Mouse (Mus musculus): ENCODE data around the gene B3gnt4. TPM values are rescaled to one million over a fixed set of nuclear protein-coding genes. Genes with fewer than 3 reads are reported as not detected.
A peak's percentile ranks its signal among the peaks of the same experiment; 100 is the strongest.
"Not testable (repeated sequence)": the region's sequence is repeated elsewhere in the genome, so short reads cannot be mapped to it uniquely, and the experiment has no call there.

B3gnt4 gene
- total RNA-seq (2021) = 0.30 TPM in 1 of 2 replicates, not detected in the other
- long read RNA-seq, partial matches to known transcripts = 0 of 1 reads
- long read RNA-seq, other reads (novel, unspliced or antisense) = 0 of 1 reads

DNA sequence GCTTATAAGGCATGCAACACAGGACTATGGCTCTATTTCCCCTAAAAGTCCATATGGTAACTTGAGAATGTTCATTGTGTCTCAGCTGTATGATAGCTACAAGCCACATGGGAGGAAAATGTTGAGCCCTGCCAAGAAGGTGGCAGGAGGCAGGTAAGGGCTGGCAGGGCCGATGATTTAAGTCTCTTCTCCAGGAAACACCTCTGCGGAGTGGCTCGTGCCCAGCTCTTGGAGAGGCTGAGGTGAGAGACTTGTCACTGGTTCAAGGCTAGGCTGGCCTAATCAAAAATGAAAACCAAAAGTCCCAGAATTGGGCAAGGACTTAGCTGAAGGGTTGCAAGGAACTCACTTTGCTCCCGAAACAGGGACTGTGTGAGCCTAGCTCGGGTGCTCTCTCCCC is at the start of gene B3gnt4:
B3gnt4 (plus strand) TSS at position 301 of the 400 bp plus-strand sequence.
- DNase-seq = no peak

DNA sequence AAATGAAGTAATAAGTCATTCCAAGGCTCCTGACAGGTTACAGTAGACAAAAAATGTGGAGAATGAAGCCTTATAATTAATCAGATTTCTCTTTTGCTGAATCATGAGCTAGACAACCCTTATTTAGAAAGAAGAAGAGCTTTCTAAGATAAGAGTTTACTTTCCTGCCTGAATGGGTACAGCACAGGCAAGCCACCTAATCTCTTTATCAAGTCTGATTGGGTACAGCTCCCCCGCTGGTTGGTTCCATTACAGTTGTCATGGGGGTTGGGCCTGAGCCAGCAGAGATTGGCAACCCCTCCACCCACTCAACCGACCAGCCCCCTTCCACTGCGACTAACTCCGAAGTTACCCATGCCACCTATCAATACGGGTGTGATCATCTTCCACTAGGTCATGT is 48.8 kb upstream of the B3gnt4 start:
- no peak for DNase-seq

DNA sequence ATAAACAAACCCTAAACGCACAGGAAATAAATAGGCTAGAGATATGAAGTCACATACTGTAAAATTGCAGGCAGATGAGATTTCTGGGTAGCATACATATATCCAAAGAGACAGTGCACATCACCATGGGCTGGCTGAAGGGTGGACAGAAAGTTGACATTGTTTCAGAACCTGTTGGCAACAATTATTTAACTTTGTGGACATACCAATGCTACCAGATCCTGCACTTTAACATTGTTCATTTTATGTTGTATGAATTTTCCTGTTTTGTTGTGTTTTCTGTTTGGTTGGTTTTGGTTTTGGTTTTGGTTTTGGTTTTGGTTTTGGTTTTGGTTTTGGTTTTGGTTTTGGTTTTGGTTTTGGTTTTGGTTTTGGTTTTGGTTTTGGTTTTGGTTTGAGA is 45.6 kb upstream of the B3gnt4 start:
- no peak for DNase-seq

GRCm38 (mm10) chr5:123470784-123471400 is 39.4 kb upstream of the B3gnt4 start:
- no peak for DNase-seq

- DNase-seq = no peak
These were observed 36.4 kb upstream of the B3gnt4 start for GRCm38 (mm10) chr5:123473817-123474216.

DNA sequence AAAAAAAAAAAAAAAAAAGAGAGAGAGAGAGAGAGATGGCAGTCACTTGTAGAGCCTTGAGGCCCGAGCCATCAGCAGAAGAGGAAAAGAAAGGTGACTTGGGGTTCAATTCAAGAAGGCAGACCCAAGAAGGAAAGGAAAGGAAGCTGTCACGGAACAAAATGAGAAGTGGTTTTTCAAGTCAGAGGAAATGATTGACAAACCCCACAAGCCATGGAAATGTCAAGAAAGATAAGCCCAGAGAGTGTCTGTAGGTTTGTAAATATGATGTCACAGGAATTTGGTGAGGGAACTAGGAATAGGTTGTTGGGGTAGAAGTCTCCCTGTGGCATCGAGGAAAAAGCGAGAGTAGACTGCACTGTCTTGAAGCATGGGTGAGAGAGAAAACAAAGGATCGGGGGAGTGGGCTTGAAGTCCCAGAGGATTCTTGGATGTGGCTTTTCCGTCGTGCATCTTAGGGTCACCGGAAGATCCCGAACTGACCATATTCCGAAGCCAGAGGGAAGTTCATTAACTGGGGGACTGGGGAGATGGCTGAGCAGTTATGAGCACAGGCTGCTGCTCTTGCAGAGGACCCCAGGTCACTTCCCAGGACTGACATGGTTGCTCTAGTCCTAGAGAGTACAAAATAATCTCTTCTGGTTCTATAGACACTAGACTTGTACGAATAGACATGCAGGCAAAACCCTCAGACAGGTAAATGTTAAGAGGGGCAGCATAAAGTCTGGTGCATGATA is 22.4 kb upstream of the B3gnt4 start:
- no peak for DNase-seq

GRCm38 (mm10) chr5:123489112-123489785 is 21.0 kb upstream of the B3gnt4 start, which contains the start of the genes Lrrc43 and Il31:
Gene Lrrc43, plus strand, starts transcription at chr5:123489305.
Gene Il31, minus strand, starts transcription at chr5:123489489.
- no peak for DNase-seq

- DNase-seq = no peak
These were observed 20.3 kb upstream of the B3gnt4 start for GRCm38 (mm10) chr5:123489935-123490334.

DNA sequence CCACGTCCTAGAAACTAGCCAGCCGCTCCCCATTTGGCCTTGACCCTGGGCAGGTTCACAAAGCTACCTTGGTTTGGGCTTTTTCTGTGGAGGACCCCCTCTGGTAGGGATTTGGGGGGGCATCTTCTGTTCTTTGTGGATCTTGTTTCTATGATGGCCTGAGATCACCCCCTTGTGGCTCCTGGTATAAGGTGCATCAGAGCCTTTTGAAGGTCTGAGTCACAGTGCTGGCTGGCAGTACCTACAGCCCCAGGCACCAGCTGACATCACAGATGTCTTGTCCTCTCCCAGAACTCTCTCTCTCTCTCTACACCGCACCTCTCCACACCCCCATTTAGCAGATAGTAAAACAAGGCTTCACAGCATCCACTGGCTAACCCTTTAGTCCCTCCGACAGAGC is 10.5 kb upstream of the B3gnt4 start:
- DNase-seq = no peak

DNA sequence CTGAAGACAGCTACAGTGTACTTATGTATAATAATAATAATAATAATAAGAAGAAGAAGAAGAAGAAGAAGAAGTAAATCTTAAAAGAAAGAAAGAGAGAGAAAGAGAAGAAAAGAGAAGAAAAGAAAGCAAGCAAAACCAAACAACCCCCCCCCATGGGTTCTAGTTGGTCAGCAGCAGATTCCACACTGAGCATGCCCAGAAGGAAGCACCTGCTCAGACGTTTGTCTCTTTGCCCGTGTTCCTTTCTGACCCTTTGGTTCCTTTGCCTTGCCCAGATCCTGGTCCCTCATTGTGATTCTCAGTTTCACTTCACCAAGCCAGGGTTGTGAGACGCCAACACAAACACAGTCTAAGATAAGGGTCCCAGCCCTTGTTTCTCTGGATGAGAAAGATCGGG is 8.3 kb upstream of the B3gnt4 start:
- no peak for DNase-seq

- DNase-seq = peak; percentile 87
These were observed 2.1 kb upstream of the B3gnt4 start for GRCm38 (mm10) chr5:123507936-123508723.

DNA sequence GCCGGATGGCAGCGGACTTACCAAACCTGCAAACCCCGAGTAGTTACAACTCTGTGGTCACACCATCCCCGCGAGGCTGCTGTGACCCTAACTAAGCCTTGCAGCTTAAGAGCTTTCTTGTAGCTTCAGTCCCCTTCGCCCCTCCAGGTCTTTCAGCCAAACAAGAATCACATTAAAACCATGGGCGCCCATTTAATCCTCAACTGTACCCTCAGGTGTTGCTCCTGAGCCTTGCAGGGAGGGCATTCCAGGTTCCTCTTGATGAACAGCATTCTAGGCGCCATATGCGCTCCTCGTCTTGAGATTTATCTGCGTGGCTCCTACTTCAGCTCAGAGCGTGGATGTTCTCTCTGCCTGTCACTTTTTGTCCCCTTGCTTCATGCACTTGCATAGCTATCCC is 1.3 kb upstream of the B3gnt4 start:
- no peak for DNase-seq

GRCm38 (mm10) chr5:123511426-123511825 is 1.2 kb downstream of the B3gnt4 start:
- not testable (repeated sequence) for DNase-seq

- DNase-seq = no peak
These were observed 1.8 kb downstream of the B3gnt4 start for GRCm38 (mm10) chr5:123512102-123512501.

GRCm38 (mm10) chr5:123514871-123515270 is 4.6 kb downstream of the B3gnt4 start:
- DNase-seq = no peak

GRCm38 (mm10) chr5:123520666-123521065 is 10.4 kb downstream of the B3gnt4 start:
- DNase-seq = no peak

DNA sequence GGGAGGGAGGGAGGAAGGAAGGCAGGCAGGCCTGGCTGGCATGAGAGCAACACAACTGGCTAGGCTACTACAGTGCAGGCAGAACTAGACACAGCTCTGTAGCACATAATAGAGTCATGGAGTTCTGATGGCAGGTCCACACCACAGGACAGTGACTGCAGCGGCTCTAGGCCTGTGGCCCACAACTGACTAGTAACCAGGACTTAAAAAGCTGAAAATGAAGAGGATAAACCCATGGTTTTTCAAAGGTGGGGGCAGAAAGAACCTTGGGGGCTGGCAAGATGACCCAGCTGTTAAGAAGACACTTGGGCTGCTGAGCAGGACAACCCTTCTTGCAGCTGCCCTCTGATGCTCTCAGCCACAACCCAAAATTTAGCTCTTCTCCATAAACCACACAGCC is 11.4 kb downstream of the B3gnt4 start:
- DNase-seq = no peak

DNA sequence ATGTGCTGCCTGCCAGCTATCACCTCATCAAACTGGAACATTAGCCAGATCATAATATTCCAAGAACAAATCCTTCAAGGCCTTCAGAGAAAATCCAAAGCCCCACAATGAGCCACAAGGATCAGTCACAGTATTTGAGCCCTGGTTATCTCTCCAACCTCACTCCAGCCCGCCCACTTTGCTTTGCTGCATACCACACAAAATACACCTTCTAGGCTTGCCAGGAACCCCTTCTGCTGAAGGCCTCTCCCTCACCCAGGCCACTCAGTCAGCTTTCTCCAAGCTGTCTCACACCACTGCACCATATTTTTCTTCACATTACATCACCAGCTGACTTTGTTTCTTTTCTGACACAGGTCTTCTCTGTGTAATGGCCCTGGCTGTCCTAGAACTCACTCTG is 11.9 kb downstream of the B3gnt4 start:
- DNase-seq = no peak

GRCm38 (mm10) chr5:123523692-123524392 is 13.6 kb downstream of the B3gnt4 start, which contains the start of gene Diablo:
Gene Diablo, minus strand, starts transcription at chr5:123524176.
- peak; percentile 98 for DNase-seq

DNA sequence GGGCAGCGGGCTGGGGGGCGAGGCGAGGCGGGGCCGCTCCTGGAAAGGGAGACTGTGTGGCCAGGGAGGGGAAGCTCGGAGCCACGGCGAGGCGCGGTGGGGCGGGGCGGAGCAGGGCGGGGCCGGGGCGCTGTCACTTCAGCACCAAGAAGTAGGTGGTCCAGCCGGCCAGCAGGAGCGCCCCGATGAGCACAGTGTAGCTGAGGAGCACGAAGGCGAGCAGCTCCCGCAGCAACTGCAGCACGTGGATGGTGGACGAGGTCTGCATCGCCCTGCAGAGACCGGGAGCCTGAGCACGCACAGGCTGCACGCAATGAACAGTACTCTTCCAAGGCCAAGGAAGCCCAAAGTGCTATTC is 14.1 kb downstream of the B3gnt4 start:
- DNase-seq = no peak

GRCm38 (mm10) chr5:123525281-123525680 is 15.0 kb downstream of the B3gnt4 start, which contains the start of gene Gm49027:
Gene Gm49027, minus strand, starts transcription at chr5:123525488.
- no peak for DNase-seq
